Mouse (Mus musculus) right cerebral cortex, postnatal 25 days (tissue): ENCODE results near the gene 4930555G01Rik.
"Not testable (repeated sequence)": the region's sequence is repeated elsewhere in the genome, so short reads cannot be mapped to it uniquely, and the experiment has no call there.

Source experiments
- DNase-seq: peaks from one replicate; pipeline ENCODE4 v3.0.0; 2022

4930555G01Rik gene

GRCm38 (mm10) chr14:5050329-5050728 lies at the start of gene 4930555G01Rik:
Gene 4930555G01Rik (plus strand): TSS chr14:5050629.
- not testable (repeated sequence) for DNase-seq

GRCm38 (mm10) chr14:5015591-5015990 lies 34.8 kb upstream of the 4930555G01Rik start, which contains the start of gene Gm3298:
Gene Gm3298 (plus strand): TSS chr14:5015891.
- DNase-seq = not testable (repeated sequence)

DNA sequence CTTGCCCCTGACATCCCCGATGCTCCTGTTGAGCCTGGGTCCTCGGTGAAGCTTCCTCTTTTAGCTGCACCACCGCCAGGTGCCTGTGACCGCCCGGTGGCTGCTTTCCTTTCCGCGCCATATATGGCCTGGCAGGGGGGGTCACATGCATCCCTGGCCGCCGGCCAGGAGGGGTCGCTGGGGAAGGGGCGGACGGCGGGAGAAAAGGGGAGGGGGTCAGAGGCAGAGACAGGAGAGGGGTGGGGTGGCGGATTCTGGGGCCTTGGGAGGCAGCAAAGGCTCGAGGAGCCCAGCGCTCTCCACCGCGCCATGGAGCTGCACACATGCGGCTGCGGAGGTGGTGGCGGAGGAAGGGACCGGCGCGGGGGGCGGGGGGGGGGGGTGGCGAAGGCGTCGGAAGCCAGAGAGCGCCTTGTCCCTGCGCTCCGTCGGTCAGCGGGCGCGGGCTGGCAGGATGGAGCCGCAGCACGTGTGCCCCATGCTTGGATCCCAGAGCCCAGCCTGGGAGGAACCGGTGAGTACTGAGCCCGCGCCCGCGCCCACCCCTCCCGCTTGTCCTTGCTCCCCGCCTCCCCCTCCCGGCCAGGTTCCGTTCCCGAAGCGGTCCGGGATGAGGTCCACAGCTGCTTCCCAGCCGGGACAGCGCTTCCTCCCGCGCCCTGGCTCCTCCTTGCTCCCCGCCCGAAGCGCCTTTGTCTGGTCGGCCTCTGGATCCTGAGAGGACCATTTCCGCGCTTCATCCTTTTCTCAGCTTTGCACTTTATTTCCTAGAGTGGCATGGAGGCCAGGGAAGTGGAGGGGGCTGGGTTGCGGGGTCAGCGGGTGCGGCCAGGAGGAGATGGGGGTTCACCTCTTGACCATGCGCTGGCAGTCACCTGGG lies 20.4 kb downstream of the 4930555G01Rik start, which contains the start of gene Gm8281:
TSS of gene Gm8281 (plus strand) at position 430 of the 880 bp plus-strand sequence.
- DNase-seq = peak; percentile 1
